Mouse (Mus musculus): ENCODE data around the gene Nfkb1.

The Nfkb1 gene

DNA sequence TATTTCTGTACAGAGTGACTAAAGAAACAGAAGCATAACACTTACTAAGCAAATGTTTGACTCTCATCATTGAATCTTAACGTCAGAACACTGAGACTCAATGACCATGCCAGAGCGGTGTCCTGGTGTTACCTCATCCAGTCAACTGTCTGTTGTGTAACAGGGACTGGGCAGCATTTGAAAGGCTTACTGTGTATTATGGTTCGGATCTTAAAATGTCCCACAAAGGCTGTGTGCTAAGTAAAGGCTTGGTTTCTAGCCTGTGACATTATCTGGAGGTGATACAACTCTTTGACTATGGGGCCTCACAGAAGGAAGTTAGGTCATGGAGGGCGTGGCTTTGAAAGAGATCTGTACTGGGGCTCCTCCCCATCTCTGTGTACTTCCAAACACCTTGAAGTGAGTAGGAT is 104.9 kb downstream of the Nfkb1 start:
- in situ Hi-C loops (cut with MboI) = no loop called here

DNA sequence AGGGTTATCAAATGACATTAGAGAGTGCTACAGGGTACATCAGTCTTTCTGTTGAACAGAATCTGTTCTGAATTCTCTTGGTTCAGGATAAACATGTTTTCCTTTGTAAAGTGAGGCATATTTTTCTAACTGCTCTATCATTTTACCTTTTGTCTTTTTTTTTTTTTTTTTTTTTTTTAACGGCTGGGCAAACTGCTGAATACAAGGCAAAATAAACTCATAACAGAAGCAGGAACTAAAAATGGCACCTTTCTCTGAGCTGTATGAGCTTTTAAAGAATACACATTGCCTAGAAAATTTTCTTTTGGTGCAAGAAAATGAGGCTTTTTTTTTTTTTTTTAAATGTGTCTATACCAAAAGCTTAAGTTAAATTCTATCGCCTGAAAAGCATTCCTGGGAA is 105.3 kb downstream of the Nfkb1 start:
- in situ Hi-C loops (cut with MboI) = no loop called here

DNA sequence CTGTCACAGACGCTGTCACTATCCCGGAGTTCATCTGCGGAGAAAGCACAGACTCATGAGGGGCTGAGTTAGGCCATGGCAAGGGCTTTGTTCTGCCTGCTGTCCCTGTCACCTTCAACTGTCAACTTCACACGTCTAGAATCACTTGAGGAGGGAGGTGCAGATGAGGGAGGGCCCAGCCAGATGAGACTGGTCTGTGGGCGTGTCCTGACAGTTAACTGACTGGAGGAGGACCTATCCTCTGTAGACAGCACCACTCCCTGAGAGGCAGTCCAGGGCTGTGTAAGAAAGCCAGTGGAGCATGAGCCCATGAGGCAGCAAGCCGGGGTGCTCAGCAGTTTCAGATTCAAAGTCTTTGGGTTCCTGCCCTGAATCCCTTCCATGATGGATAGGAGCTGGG is 105.9 kb downstream of the Nfkb1 start:
- in situ Hi-C loops (cut with MboI) = no loop called here

DNA sequence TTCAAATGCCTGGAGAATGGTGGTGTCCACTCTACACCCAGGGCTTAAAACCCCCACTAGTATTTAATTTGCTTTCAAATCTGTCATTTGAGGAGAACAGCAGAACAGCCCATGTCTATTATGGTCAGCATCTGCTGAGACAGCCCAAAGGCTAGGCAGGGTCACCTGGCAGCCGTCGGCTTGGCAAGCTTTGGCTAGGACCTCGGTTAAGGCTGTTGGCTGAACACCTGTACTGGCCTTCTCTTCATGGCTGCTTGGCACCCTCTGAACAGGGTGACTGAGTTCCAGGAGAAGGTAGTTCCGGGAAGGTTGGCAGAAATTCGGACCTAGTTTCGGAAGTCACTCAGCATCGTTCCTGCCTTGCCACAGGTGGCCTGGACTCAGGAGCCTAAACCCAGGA is 109.1 kb downstream of the Nfkb1 start:
- in situ Hi-C loops (cut with MboI) = no loop called here

DNA sequence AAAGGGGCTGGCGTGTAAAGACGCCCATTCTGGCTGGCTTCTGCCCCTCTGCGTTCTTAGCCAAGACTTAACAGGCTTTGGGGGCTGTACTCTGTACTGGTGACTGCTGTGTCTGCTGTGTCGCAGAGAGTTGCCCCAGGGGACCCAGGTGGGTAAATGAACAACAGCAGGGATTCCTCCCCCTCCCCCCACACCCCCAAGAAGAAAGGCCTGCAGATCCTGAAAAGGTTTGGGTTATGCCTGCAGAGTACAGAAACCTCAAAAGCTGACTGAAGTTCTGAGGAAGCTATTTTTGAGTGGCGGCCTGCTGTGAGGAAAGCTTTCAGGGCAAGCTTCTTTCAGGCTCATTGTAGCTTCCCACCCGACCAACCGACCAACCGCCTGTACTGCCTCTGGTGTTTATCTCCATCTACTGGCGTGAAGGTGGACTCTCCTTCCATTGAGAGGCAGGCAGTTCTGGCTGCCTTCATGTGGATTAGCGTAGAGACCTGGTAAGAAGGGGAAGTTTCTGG is 109.7 kb downstream of the Nfkb1 start:
- in situ Hi-C loops (cut with MboI) = no loop called here

DNA sequence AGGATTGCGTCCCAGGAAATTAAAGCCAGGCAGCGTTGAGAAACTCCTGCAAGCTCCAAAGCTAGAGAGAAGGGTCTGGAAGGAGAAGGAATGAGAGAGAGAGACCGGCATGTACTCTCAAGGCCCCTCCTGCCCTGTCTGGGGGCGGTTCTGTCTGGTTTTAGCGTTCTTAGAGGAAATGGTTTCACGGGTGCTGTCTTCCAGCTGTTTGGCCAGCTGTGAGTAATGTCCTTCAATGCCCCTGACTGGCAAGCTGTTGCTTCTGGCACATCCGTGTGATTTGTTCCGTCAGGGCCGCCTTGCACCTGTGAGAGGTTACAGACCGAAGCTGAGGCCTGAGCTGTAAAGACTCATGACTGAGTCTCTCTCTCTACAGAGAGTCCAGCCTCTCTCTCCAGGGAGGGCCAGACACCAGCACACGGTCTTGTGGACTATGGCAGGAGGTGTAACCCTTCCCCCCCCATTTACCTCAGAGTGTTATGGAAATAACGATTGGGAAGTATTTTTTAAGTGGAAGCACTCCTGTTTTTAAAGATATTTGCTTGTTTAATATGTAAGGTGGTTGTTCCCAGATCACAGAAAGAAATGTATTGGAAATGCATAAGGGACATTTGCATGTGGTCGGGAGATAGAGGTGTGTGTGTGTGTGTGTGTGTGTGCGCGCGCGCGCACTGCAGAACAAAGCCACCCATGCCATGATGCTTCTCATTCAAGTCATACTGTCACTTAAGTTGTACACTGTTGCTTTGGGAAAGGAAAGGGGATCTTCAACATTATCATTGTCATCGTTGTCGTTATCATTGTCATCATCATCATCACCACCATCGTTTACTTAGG is 110.7 kb downstream of the Nfkb1 start:
- in situ Hi-C loops (cut with MboI) = no loop called here

DNA sequence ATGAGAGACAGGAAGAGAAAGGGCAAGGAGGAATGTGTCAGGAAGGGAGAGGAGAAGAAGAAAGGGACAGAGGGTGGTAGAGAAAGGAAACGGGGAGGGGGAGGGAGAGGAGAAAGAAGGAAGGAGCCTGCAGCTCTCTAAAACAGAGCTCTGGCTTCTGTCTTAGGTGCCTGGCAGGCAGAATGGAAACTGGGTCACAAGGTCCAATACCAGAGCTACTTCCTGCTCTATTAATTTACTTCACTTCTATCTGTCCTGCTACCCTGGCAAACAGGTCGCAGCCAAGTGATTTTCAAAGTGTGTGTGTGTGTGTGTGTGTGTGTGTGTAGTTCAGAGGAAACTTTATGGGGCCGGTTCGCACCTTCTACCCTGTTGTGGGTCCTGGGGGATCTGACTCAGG is 112.2 kb downstream of the Nfkb1 start:
- in situ Hi-C loops (cut with MboI) = no loop called here

DNA sequence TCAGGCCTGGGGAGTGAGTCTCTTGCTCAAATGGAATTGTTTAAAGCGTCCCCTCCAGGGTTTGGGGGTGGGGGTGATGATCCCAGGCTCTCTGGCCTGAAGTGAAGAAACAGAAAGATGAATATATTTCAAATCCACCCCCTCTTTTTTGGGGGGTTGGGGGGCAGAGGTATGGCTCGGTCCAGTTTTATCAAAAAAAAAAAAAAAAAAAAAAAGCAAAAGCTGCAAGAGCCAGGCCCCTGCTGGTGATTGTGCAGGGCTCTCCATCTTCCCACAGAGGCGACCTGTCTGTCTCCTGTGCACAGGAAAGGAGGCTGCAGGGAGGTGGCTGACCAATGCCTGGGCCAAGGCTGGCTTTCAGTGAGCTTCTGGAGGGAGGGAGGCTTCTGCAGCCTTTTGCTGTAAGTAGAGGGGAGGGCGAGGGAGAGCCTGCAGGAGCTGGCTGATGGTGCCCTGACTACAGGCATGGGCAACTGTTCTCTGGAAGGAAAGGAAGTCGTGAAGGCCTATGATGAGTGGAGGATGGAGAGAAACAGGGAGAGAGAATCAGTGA is 112.7 kb downstream of the Nfkb1 start:
- in situ Hi-C loops (cut with MboI) = no loop called here

DNA sequence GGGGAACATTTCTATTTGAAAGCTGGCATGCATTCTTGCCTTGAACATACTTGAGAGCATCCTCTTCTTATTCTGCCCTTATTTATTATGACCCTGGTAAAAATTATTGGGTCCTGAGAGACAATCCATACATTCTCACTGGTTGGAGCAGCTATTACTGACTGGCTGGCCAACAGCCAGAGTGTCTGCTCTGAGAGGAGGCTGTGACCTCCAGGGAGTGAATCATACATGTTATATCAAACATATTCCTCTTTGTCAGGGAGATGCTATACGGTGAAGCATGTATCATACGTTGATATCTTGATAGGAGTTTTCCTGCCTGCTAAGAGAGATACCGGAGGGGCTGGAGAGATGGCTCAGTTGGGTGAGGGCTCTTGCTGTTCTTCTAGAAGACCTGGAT is 116.2 kb downstream of the Nfkb1 start:
- in situ Hi-C loops (cut with MboI) = no loop called here

DNA sequence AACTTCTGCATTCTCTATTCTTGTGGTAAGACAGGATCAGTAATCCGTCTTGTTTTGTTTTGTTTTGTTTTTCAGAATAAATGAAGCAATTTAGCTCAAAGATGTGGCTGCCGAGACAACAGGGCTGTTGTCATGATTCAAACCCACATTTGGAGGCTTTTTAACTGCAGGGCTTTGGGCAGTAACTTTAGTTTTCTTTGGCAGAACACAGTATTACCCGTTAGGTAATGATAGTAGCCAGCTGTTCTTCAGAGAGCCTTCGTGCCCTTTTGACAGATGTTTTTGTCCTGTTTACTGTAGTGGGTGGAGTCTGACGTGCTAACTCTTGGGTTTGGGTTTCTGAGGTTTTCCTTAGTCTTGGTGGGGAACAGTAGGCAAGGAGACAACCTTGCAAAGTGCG is 118.3 kb downstream of the Nfkb1 start:
- in situ Hi-C loops (cut with MboI) = no loop called here

DNA sequence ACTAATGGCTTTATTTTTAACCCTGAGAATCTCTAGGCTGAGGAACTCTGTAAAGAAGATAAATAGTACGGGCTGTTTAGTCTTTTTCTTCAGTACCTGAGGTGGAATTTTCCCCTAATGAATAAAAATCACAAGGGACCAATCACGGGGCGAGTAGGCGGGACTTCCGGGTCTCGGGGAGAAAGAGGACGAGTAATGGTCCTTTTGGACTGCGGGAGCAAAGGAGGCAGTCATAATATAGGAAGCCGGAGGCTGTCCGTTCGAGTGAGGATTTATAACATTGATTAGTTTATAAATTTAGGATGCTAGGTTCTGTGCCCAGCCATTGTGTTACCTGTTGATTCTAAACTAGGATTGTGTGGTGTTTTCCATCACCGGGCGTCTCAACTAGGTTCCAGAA is 119.8 kb downstream of the Nfkb1 start:
- in situ Hi-C loops (cut with MboI) = no loop called here

DNA sequence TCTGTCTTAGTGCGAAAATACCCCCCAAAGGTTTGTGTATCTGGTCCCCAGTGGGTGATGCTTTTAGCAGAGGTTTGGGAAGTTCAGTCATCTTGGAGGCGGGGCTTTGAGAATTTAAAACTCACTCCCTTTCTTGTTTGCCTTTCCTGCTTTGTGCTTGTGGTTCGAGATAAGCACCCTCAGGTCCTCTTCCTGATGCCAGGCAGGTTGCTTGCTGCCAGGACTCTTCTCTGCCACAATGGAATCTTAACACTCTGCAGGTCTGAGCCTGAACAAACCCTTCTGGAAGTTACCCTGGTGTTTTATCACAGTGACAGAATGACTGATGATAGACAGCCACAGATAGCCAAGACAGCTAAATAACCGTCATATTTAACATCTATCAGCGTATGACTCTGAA is 122.7 kb downstream of the Nfkb1 start:
- in situ Hi-C loops (cut with MboI) = no loop called here

DNA sequence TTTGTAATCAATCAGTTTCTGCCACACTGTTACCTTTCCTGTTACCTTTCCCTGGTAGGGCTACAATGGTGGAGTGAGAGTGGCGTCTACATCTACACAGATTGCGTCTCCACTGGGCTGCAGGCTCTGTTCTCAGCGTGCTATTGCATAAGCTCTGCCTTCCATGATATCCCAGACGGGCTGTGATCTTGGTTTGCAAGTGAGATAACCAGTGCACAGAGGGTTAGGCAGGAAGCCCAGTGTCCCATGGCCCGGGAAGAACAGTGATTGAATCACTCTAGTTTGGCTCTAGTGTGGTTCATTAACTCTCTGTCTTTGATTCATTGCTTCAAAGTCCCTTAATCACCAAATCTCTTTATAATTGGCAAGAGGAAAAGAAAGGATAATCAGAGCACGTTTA is 123.5 kb downstream of the Nfkb1 start:
- in situ Hi-C loops (cut with MboI) = no loop called here

DNA sequence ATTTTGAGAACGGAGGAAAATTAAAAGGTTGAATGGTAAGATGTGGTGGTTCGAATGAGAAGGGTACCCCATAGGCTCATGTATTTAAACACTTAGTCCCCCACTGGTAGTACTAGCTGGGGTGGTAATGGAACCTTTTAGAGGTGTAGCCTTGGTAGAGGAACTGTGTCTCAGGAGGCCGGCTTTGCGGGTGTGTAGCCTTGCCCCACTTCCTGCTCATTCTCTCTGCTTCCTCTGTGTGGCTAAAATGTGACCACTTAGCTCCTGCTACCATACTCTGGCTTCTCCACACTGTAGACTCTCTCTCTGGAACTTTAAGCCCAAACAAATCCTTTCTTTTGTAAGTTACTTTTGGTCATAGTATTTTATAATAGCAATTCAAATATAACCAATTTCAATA is 126.0 kb downstream of the Nfkb1 start:
- in situ Hi-C loops (cut with MboI) = no loop called here

DNA sequence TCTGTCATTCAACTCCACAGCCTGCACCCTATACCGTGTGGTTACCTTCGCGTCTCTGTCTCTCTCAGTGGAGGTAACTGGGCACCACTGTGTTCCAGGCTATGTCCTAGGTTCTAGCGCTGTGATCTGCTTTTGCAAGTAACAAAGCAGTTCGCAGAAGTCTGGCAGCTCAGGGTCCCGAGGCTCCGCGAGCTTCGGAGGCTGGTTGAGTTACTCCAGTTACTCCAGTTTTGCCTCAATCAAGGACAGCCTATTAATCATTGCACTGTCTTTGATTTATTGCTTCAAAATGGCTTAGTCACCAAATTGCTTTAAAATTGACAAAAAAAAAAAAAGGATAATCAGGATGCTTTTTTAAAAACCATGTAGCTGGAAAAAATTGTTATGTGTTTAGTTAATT is 126.6 kb downstream of the Nfkb1 start:
- in situ Hi-C loops (cut with MboI) = no loop called here

DNA sequence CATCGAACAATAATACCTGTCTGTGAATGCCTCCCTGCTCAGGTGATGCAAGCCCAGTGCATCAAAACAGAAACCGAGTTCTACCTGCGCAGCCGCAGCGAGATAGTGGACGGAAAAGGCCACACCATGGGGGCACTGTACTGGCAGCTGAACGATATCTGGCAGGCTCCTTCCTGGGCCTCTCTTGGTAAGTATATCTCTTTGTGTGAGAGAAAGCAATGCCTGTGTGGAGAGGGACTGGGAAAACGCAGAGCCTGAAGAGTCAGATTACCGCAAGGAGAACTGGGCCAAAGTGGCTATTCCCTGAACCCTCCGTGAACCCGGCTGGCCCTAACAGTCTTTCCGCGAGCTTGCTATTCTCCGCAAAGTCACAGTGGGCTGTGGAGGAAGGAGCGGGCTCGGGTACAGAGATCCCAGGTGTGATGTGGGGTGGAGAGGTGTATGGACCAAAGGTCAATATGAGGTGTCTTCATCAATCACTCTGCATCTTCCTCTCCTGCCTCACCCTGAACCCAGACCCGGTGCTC is 128.1 kb downstream of the Nfkb1 start:
- in situ Hi-C loops (cut with MboI) = no loop called here

DNA sequence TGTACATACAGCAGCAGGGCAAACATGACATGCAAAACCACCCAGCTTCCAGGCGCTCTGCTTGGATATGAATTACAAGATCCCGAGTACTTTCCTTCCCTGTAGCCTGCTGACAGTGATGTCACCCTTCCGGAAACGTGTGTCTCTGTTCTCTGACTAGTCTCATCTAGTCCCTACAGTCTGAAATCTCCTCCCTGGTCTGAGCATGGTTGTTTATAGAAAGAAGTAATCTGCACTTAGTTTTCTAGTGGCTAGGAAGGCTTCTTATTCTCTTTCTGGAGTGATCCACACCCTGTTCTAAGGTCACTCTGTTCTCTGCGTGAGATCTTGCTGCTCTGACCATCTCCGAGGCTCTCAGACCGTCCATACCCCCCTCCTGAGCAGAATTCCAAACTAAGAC is 129.3 kb downstream of the Nfkb1 start:
- in situ Hi-C loops (cut with MboI) = no loop called here

DNA sequence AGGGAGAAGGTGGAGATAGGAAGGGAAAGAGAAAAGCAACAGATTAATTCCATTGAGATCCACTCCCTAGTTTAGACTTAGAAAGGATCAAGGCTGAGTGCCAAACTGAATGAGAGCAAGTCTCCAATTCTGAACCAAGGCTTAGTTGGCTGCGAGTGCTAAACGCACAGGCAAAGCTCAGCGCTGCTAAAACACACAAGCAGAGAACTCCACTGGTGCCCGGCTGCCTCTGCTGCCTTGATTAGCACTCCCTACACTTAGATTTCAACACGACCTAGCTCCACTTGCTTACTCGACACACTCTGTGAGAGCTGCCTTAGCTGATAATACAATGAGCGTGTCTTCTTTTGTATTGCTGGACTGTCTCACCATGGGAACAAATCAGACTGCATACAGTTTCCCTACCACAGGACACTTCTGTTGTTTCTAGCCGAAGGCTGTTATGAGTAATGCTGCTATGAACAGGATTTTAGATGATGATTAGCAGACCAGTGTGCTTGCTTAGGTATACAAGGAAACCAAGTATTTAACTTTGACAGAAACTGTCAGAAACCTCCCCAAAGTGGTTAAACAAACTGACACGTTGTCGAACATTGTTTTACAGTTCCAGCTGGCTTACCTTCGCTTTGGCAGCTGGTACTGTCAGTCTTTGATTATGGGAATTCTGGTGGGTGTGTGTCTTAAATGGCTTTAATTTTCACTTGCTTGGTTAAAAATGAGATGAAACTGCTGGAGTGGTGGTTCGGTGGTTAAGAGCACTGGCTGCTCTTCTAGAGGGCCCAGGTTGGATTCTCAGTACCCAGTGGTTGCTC is 134.3 kb downstream of the Nfkb1 start:
- in situ Hi-C loops (cut with MboI) = no loop called here

DNA sequence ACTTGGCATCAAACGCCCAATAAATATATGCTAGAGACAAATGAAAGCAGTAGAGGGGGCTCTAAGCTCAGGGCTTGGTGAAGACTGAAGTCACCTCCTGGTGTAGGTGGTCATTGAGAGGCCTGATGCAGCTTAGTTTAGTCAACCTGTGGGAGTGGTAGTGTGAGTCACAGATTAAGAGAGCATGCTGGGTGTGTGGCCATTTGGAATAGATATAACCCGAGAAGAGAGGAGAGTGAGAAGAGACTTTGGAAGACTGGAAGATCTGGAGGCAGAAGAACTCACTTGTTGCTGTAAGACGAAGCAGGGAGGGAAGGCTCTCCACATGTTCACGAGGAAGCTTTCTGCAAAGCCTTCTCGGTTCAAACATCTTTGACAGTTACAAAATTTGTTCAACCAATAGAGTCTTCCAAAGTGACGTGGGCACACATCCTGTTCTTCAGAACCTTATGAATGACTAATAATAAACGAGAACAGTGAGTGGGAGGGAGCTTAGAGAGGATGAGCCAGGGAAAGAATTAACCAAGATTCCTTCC is 135.2 kb downstream of the Nfkb1 start:
- in situ Hi-C loops (cut with MboI) = no loop called here

DNA sequence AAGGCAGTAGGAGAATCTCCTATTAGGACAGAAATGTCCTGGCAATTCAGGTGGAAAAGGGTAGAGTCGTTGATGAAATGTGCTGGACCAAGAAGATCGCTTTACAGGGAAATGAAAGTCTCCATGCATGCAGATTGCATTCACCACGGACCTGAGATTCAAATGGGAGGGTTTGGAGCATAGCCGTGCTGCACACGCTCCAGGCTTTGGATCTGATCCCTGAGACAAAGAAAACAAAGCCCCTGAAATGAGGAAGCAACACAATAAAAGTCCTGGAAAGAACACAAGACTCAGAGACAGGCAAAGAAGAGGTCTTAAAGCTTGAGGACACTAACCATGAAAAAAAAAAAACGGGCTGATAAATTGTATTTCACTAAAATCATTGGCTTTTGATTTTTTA is 136.2 kb downstream of the Nfkb1 start:
- in situ Hi-C loops (cut with MboI) = no loop called here

DNA sequence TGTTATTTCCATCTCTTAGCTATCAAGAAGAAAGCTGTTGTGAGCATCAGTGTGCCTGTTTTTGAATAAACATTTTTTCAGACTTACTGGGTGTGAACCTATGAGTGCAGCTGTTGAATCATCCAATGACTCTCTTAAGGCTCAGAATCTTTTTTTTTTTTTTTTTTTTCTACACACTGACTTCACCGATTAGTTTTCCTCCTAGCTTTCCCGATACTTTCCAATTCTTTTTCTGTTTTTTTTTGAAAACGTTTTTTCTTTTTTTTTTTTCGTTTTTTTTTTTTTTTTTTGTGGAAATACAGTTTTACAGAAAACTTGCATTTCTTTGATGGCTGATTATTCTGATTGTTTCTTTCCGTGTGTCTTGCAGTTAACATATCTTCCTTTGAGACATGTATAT is 138.5 kb downstream of the Nfkb1 start:
- in situ Hi-C loops (cut with MboI) = no loop called here

DNA sequence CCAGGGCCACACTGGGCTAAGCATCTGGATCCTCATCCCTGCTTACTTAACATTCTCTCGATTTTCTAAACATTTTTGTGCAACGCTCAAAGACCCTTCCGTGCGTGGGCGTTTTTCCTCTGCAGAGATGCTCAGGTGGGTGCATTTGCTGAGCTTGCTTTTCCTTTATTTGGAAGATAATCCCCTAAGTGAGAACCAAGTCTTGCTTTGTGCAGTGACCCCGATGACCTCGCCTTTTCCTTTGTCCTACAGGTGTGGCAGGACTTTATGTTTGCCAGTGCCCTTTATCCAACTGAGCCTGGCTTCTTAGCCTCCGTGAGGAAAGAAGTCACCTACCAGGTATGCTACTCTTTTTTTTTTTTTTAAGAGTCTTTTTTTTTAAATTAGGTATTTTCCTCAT is 144.0 kb downstream of the Nfkb1 start:
- in situ Hi-C loops (cut with MboI) = no loop called here

Measured in mature B cell (primary cell).